Mouse (Mus musculus) liver, adult (tissue): Measurements from ENCODE around the gene Zscan10.

Experiments used
- GATA4 ChIP-seq: IDR thresholded peaks from 2 replicates; pipeline ENCODE4 v1.6.1; 2014; ENCODE audit warnings: mild to moderate bottlenecking, low read length; ENCODE audit not compliant: insufficient replicate concordance

Gene Zscan10

GRCm38 (mm10) chr17:23574130-23574529 lies 26.5 kb upstream of the Zscan10 start:
- no peak for TF ChIP-seq GATA4

GRCm38 (mm10) chr17:23575951-23576552 lies 24.6 kb upstream of the Zscan10 start:
- no peak for TF ChIP-seq GATA4

GRCm38 (mm10) chr17:23584786-23585185 lies 15.9 kb upstream of the Zscan10 start:
- TF ChIP-seq GATA4: no peak

- TF ChIP-seq GATA4: no peak; the same call in 1 of the 2 replicates
Observed at GRCm38 (mm10) chr17:23585721-23586491, 14.8 kb upstream of the Zscan10 start.

GRCm38 (mm10) chr17:23587253-23587652 lies 13.4 kb upstream of the Zscan10 start:
- no peak for TF ChIP-seq GATA4

GRCm38 (mm10) chr17:23592208-23592925 lies 8.3 kb upstream of the Zscan10 start:
- no peak for TF ChIP-seq GATA4

GRCm38 (mm10) chr17:23592926-23593300 lies 7.7 kb upstream of the Zscan10 start:
- no peak for TF ChIP-seq GATA4

- no peak for TF ChIP-seq GATA4
Observed at GRCm38 (mm10) chr17:23598582-23599552, 1.8 kb upstream of the Zscan10 start, which contains the start of gene Zfp13. Gene Zfp13 (minus strand): TSS chr17:23599487.

- no peak for TF ChIP-seq GATA4
Observed at GRCm38 (mm10) chr17:23599605-23600063, 1.0 kb upstream of the Zscan10 start.

GRCm38 (mm10) chr17:23601836-23602585 lies 1.4 kb downstream of the Zscan10 start:
- no peak for TF ChIP-seq GATA4

GRCm38 (mm10) chr17:23603077-23603476 lies 2.4 kb downstream of the Zscan10 start:
- no peak for TF ChIP-seq GATA4

GRCm38 (mm10) chr17:23603542-23603941 lies 2.9 kb downstream of the Zscan10 start:
- no peak for TF ChIP-seq GATA4

GRCm38 (mm10) chr17:23604394-23604793 lies 3.7 kb downstream of the Zscan10 start:
- no peak for TF ChIP-seq GATA4

GRCm38 (mm10) chr17:23605220-23605619 lies 4.6 kb downstream of the Zscan10 start:
- TF ChIP-seq GATA4: no peak

GRCm38 (mm10) chr17:23609612-23610011 lies 9.0 kb downstream of the Zscan10 start:
- TF ChIP-seq GATA4: no peak
